Mouse (Mus musculus) intestine, embryonic 14.5 days (tissue): ENCODE data around the gene Spryd7. TPM values are rescaled to one million over a fixed set of nuclear protein-coding genes. Genes with fewer than 3 reads are reported as not detected.

ENCODE experiments used
- polyA plus RNA-seq: library from polyadenylated mRNA; unstranded; fragments of >200 nt; fragmentation: Nextera tagmentation; extraction: Ambion mirVana; gene quantifications from 2 replicates; pipeline ENCODE4 v1.2.1, GENCODE M21; 2014

Spryd7 gene
- polyA plus RNA-seq, 1 experiment from 2014 or later: 19.6 TPM

Other genes with a start within 250 kb of the Spryd7 start
- gene Arl11, start 247.1 kb downstream of the Spryd7 start, polyA plus RNA-seq: 0.75 and 0.91 TPM in 2 replicates
- 8.0 and 9.2 TPM in 2 replicates for gene Ebpl, start 196.4 kb downstream of the Spryd7 start, polyA plus RNA-seq
- 56.6 and 64.0 TPM in 2 replicates for gene Kpna3, start 117.0 kb downstream of the Spryd7 start, polyA plus RNA-seq
- gene Trim13, start 41.4 kb upstream of the Spryd7 start, polyA plus RNA-seq: 13.2 and 14.0 TPM in 2 replicates
- 0.32 and 0.73 TPM in 2 replicates for gene Kcnrg, start 50.6 kb upstream of the Spryd7 start, polyA plus RNA-seq